Mouse (Mus musculus): ENCODE results near the gene Lrsam1. TPM values are rescaled to one million over a fixed set of nuclear protein-coding genes. Genes with fewer than 3 reads are reported as not detected.

Gene Lrsam1
- total RNA-seq, 2 experiments from 2014 or later: 11.5 to 13.5 TPM

Other genes starting within 250 kb of the Lrsam1 start
- gene Cdk9, start 248.5 kb downstream of the Lrsam1 start, total RNA-seq (2021): 10 to 100 TPM; 19.3 to 19.9 TPM
- gene Sh2d3c, start 240.6 kb downstream of the Lrsam1 start, total RNA-seq (2021): 1 to 10 TPM; 5.7 to 7.3 TPM
- gene 6330409D20Rik, start 220.6 kb downstream of the Lrsam1 start, total RNA-seq (2021): not detected
- 1 to 10 TPM; 4.1 to 4.8 TPM for gene Tor2a, start 204.4 kb downstream of the Lrsam1 start, total RNA-seq (2021)
- gene Ttc16, start 186.0 kb downstream of the Lrsam1 start, total RNA-seq (2021): under 1 TPM in 1 of 2 experiments, not detected in 1; 0.09 TPM
- gene Ptrh1, start 185.8 kb downstream of the Lrsam1 start, total RNA-seq (2021): 1 to 10 TPM; 1.2 to 1.6 TPM
- not detected for gene Cfap157, start 177.2 kb downstream of the Lrsam1 start, total RNA-seq (2021)
- gene Stxbp1, start 114.4 kb downstream of the Lrsam1 start, total RNA-seq (2021): 1 to 10 TPM; 1.9 to 6.0 TPM
- 1 to 10 TPM; 4.8 to 8.2 TPM for gene Fam129b, start 85.5 kb downstream of the Lrsam1 start, total RNA-seq (2021)
- gene Rpl12, start 55 bp downstream of the Lrsam1 start, total RNA-seq (2021): 10 to 100 TPM; 78.4 to 90.0 TPM
- gene Slc2a8, start 20.5 kb upstream of the Lrsam1 start, total RNA-seq (2021): 10 to 100 TPM; 11.4 to 13.1 TPM
- gene Garnl3, start 170.0 kb upstream of the Lrsam1 start, total RNA-seq (2021): under 1 TPM; 0.34 to 0.69 TPM